Mouse (Mus musculus) large intestine, adult 2 months (tissue): ENCODE measurements around the gene Cabp1. TPM values are rescaled to one million over a fixed set of nuclear protein-coding genes. Genes with fewer than 3 reads are reported as not detected.
A peak's percentile ranks its signal among the peaks of the same experiment; 100 is the strongest.

ENCODE experiments used
- DNase-seq: peaks from one replicate; pipeline ENCODE4 v3.0.0-alpha.2; 2012; ENCODE audit warnings: low read depth, low spot score
- WGBS: fragments of 180-500 bp; shearing (Covaris S2); methylation state at CpG from one replicate; pipeline ENCODE4 v1.1.7; 2018; 5-methylcytosine and 5-hydroxymethylcytosine counted together
- polyA plus RNA-seq: library from polyadenylated mRNA; depleted of rRNA; stranded (reverse); fragments of >200 nt; gene quantifications from 2 replicates; pipeline ENCODE4 v1.2.3, GENCODE M21; 2012

Gene Cabp1
- polyA plus RNA-seq, 1 experiment, result 1.4 TPM

GRCm38 (mm10) chr5:115212451-115212850 lies 18.3 kb upstream of the Cabp1 start:
- DNase-seq, result no peak
- WGBS, result 77% methylated on average over 9 of the region's 9 CpGs

GRCm38 (mm10) chr5:115210380-115210779 lies 16.2 kb upstream of the Cabp1 start:
- no peak for DNase-seq
- WGBS, result 6% methylated on average over 1 of the region's 1 CpGs

- WGBS, result 77% methylated on average over 5 of the region's 5 CpGs
- no peak for DNase-seq
These were observed 14.4 kb upstream of the Cabp1 start for GRCm38 (mm10) chr5:115208601-115209000.

- WGBS, result 18% methylated on average over 16 of the region's 16 CpGs
- DNase-seq, result no peak
These were observed 13.7 kb upstream of the Cabp1 start for GRCm38 (mm10) chr5:115207892-115208291.

- 70% methylated on average over 5 of the region's 5 CpGs for WGBS
- no peak for DNase-seq
These were observed 13.1 kb upstream of the Cabp1 start for GRCm38 (mm10) chr5:115207244-115207643.

GRCm38 (mm10) chr5:115204562-115205311 lies 10.6 kb upstream of the Cabp1 start:
- DNase-seq, result no peak
- 6% methylated on average over 31 of the region's 31 CpGs for whole genome bisulfite sequencing

GRCm38 (mm10) chr5:115203735-115204561 lies 9.8 kb upstream of the Cabp1 start:
- DNase-seq, result no peak
- 15% methylated on average over 23 of the region's 23 CpGs for WGBS

GRCm38 (mm10) chr5:115194626-115195221 lies 543 bp upstream of the Cabp1 start:
- WGBS, result 10% methylated on average over 12 of the region's 12 CpGs
- no peak for DNase-seq

- no peak for DNase-seq
- under 1% methylated on average over 34 of the region's 34 CpGs for WGBS
These were observed 955 bp downstream of the Cabp1 start for GRCm38 (mm10) chr5:115193226-115193625.

- DNase-seq, result no peak
- 12% methylated on average over 7 of the region's 7 CpGs for WGBS
These were observed 1.4 kb downstream of the Cabp1 start for GRCm38 (mm10) chr5:115192828-115193195.

GRCm38 (mm10) chr5:115191880-115192827 lies 2.0 kb downstream of the Cabp1 start:
- 18% methylated on average over 29 of the region's 29 CpGs for WGBS
- no peak for DNase-seq

- no peak for DNase-seq
- WGBS, result 78% methylated on average over 12 of the region's 12 CpGs
These were observed 4.1 kb downstream of the Cabp1 start for GRCm38 (mm10) chr5:115190081-115190480.

GRCm38 (mm10) chr5:115188824-115189223 lies 5.4 kb downstream of the Cabp1 start:
- 40% methylated on average over 5 of the region's 5 CpGs for WGBS
- DNase-seq, result no peak

- DNase-seq, result peak; percentile 76
- WGBS, result 16% methylated on average over 26 of the region's 26 CpGs
These were observed 6.7 kb downstream of the Cabp1 start for GRCm38 (mm10) chr5:115187188-115188131.

- 43% methylated on average over 17 of the region's 17 CpGs for WGBS
- no peak for DNase-seq
These were observed 7.7 kb downstream of the Cabp1 start for GRCm38 (mm10) chr5:115186371-115187073.

- no peak for DNase-seq
- 37% methylated on average over 15 of the region's 15 CpGs for WGBS
These were observed 9.5 kb downstream of the Cabp1 start for GRCm38 (mm10) chr5:115184726-115185125.

- no peak for DNase-seq
- WGBS, result 73% methylated on average over 10 of the region's 10 CpGs
These were observed 10.7 kb downstream of the Cabp1 start for GRCm38 (mm10) chr5:115183482-115183881.

GRCm38 (mm10) chr5:115182925-115183324 lies 11.3 kb downstream of the Cabp1 start:
- 82% methylated on average over 8 of the region's 8 CpGs for WGBS
- no peak for DNase-seq
